Mouse (Mus musculus) adipocyte (in vitro differentiated cells): ENCODE measurements at regions not wholly inside any gene's neighbourhood (a gene's known extent, or its start where the extent isn't known, plus 50 kb on each side); places are given as distances from the start of the nearest gene placed in this dataset.

Source experiments
- DNase-seq: peaks from one replicate; pipeline ENCODE4 v3.0.0-alpha.2; 2016; ENCODE audit warnings: low spot score

DNA sequence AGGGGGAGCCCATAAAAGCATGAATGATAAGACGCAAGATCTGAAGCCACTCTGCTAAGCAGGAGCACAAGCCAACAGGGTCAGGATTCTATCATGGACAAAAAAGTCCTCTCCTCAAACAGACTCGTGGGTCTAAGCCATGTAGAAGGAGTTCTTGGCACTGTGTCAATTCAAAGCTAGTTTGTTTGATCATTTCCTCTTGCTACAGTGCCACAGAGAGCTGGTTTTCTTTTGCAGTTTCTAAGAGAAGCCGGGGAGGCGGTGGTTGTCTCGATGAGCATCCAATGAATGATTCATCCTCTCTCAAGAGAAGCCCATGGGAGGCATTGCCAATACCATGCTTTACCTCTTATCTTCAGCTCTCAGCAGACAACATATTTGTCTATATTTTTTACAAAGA is 284.6 kb upstream of the Noct start:
- DNase-seq = no peak

DNA sequence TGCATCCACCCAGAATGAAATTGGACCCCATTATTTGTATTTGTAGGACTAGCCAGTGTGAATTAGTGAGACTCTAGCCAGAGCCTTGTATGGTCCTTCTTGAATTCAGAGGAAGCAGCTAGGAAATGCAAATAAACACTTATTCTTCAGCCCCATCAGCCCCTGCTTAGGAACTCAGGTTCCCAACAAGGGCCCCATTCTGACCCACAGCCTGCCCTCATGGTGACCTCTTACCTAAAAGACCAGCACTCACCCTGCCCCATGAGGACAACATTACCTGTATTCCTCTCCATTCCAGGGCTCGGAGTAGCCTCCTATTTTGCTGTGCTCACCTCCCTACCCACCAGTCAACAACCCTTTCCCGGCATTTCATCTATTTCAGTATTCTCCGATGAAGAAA is 283.6 kb upstream of the Noct start:
- no peak for DNase-seq

DNA sequence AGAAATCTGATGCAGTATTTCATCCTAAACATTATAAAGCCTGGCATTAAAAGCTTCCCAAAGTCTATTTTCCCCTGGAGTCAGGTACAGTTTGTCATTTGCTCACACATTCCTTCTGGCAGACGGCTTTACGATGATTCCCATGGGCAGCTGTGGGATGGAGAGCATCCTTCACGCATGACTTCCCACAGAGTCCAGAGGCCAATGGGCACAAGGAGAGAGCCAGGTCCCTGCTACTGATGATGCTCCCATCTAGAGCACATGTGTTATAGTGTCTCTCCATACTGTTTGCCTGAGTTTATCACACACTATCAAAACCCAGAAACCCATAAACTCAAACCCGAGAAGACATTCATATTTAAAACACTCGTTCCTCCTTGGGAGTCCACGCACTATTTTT is 270.8 kb upstream of the Noct start:
- DNase-seq = no peak

DNA sequence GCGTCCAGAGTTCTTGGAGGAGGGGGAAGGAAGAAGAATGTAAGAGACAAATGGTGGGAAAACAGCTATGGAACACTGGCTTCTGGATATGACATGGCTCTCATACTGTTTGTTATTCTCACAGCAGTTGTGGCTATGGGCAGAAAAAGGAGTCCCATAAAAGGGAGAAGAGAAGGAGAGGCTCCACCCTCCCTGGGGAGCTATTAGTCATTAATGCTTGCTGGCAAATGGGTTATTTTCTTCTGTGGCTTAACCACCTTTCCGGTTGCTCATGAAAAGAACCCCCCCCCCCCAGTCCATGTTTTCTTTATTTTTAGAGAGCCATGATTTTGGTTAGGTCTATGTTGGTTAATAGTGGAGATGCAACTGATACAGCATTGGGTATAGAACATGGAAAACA is 253.9 kb upstream of the Noct start:
- no peak for DNase-seq

DNA sequence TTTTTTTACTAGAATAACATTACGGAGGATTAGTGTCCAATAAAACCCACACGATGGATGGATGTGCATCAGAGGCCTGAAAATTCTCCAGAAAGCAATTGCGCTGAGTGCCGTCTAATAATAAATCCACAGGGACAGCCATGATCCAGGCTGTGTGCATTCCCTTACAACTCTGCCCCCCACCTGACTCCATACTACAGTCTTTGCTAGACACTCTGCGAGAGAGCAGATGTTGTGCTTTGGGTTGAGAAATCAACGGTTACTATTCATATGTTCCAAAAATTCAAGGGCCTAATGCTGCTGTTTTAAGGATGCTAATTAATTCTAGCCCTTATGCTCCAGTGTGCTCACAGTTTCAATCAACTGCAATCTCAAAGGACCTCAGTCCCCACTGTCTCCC is 251.2 kb upstream of the Noct start:
- no peak for DNase-seq

DNA sequence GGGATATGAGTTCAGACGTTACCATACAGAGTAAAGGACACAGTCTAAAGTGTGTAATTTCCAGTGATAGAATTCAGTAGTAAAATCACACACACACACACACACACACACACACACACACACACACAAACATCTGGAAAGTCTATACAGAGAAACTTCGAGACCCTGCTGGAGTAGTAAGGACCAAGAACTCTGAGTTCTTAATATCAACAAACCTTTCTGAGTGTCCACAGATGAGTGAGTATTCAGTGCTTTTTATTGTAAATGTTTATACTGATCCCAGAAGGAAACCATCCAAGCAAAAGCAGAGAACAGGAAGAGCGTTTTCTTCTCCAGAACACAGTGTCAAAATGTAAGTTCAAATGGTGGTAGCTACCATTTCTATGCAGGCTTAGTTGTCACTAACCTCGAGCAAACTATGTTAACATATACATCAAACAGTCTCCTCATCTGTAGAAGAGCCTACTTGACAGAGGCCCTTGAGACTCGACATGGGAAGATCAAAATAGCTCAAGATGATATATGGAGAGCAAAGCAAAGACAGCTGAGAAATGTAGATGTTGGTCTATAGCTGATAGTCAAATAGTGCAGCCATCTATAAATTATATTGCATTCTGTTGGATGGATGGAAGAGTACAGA is 248.0 kb upstream of the Noct start:
- no peak for DNase-seq

DNA sequence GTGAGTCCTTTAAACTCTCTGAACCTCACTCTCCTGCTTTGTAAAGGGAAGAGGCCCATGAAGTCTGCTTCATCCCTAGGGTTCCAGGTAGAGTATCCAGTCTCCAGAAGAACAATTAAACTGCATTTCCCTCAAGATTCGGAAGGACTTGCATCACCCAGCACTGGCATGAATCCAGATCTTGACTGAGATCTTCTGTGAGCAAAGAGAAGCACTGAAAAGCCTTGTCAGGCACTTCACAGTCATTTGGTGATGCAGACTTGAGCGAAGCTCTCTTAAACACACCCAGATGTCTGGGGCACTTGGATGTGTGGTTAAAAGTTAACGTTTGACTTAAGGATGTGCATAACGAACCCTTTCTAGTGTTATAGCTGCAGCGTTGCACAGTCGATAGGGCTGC is 247.4 kb upstream of the Noct start:
- DNase-seq = no peak

DNA sequence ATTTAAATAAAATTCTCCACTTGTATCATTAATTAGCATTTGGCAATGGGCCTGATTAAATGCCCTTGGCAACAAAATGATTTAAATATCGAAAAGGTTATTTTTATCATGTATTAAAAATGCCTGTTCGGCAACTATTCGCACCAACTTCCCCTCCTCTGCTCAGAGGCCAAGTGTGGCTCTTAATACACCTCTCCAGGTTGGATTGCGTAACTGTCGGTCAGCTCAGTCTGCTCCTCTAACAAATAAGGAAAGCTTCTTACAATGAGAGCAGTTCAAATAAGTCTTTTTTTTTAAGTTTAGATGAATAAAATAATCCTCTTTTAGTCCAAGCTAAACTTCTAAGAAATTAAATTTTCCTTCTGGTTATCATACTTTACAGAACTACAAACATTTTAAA is 245.6 kb upstream of the Noct start:
- no peak for DNase-seq

DNA sequence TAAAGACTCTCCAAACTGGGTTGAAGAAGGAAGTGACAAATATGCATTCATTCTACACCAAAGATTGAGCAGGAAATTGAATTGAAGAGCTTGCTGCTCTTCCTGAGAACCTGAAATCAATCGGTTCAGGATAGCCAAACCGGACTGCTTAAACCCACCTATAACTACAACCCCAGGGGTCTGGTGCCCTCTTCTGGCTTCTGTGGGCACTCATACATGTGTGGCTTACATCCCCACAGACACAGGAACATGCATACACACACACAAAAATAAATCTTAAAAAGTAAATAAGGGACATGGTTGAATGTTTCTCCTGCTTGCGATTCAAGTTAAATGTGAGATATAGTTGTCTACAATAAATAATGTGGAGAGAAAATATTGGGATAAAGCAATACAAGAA is 244.7 kb upstream of the Noct start:
- DNase-seq = no peak

DNA sequence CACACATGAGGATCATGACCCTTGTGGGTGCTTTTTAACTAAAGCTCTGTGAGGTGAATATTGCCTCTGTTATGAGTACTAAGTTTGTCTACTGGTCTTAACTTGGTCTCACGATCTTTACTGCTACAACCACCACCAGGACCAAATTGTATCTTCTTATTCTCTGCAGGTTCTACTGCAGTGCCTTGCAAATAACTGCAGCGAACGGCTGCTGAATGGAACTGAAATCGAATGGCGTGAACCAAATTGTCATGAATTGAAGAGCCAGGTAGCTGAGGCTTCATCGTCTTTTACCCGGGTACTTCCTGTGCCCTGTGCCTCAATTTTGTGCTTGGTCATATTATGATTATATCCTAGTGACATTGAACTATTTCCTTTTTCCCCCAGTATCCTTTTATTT is 242.5 kb upstream of the Noct start:
- no peak for DNase-seq

DNA sequence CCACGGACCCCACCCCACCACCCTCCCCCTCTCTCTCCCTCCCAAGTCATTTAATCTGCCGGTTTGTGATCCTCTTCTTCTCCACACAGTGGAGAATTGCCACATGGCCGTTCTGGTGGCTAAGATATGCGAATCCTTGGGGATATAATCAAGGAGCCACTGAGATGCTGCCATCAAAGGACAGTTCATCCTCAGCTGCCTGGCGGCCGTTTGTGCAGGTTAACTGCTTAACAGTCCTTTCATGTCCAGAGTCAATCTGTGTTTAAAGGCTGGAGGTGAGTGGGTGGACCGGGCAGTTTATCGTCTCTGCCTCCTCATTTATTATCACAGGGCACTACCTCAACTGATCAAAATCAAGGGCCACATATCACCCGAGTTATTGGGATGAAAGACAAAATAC is 241.6 kb upstream of the Noct start:
- DNase-seq = no peak

DNA sequence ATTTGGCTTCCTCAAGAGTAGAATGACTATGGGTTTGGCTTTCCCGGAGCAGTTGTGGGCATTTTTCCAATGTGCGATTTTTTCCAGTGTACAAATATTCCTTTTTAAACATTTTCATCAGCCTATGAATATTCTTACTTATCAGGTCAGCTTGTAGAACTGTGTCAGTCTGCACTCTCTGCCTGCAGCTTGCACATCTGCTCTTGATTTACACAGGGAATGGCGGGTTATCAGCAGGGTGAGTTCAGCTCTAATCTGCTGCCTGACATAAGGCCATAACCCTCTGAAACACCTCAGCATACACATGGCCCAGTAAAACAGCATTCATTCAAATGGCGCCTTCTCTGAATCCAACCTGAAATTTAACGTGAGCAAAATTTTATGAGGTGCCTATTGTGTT is 241.1 kb upstream of the Noct start:
- peak; percentile 35 for DNase-seq

DNA sequence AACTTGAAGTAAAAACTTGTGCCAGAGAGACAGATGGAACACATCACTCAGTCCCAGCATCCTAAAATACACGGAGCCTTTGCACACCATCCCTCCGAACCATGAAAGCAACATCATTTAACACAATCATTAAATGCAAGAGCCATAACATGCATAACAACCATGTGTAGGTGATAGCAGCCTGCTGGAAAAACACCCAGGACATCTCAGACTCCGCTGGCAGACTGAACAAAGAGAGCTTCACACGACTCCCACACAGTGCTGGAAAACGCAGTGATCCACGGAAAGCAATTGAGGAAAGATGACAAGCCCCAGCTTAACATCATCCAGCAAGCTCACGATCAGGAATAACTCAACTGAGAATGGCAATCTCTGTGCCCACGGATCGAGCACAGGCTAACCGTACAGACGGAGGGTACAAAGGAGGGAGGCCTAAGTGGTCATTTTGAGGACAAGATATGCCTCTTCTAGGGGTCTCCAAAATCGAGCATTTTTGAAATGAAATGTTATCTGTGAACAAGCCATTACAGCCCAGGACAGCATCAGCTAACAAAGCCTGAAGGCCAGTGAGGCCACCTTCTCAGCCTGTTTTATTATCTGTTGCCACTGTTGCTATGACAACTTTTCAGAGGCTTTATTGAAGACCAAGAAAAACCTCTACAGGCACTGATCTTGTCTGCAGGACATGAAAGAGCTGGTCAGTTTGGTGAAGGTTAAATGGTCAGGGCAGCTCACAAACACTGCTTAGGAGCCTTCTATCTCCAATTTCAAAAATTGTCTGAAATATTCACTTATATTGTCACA is 240.1 kb upstream of the Noct start:
- DNase-seq = no peak

DNA sequence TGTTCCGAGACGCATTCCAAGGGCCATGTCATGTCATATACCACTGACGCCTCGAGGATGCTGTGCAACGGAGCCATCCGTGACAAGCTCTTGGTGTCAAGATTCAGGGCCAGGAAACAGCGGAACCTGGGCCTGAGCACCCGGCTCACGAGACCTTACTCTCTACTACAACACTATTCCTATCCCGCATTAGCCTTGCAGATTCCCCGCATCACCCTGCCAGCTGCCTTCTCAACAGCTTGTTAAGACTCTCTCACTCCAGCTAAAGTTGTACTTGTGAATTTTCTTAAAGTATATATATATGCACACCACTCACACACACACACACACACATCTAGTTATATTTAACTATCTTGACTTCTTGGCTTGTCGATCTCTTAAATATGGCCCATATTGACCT is 236.4 kb upstream of the Noct start:
- no peak for DNase-seq

DNA sequence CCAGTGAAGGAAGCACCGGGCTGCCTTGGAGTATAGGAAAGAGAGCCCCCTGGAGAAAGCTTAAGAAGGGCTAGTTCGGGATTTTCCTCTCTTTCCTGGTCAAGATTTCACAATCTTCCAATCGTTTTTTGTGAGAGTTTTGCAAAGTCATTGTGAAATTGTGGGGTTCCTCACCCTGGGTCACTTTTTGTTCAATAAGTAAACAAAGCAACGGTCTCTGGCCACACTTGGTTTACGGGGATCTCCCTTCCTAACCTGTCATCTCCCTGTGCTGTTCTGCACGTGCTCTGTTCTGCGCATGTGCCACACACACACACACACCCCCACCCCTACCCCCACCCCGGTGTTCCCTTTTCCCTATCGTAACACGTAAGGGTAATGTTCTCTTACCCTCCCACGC is 233.4 kb upstream of the Noct start:
- peak; percentile 62 for DNase-seq

DNA sequence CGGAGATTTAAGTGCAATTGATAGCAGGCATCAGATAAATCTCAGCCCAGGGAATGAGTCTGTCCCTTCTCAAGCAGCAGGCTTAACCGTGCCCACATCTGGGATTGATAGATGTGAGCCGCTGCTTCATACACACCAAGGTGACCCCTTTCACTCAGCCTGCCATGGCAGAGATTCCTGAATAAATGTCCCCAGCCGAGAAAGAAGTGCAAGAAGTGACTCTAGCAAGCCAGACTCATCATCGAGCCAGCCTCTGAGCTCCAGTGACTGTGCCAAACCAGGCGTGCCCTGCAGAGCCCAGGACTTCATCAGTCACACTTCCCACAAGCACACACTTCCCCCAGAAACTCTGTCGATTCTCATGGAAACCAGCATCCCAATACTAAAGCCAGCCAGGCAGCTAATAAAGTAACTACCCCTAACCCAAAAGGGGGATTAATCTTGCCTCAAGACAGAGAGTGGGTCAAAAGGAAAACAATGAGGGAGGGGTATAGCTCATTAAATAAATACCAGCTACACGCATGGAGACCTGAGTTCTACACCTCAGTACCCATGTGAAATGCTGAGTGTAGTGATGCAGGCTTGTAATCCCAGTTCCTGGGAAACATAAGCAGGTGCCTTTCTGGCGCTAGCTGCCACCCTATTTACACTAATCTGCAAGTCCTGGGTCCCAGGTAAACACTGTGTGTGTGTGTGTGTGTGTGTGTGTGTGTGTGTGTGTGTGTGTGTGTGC is 231.5 kb upstream of the Noct start:
- no peak for DNase-seq

DNA sequence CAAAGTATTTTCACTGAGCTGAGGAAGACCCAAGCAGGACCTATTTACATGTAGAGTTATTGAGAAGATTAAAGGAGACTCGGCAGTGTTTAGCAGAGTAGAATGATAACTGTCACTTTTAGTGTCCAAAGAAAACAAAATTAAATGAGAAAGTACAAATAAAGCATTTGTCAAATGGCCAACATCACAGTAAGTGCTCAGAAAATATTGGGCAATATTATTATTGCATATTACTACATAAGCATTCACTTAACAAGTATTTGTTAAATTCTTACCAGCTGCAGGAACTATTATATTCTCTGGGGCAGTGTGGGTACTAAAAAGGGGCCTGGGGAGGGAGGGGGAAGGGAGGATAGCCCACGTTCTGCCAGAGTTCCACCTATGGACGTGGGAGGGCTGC is 224.5 kb upstream of the Noct start:
- DNase-seq = peak; percentile 67

DNA sequence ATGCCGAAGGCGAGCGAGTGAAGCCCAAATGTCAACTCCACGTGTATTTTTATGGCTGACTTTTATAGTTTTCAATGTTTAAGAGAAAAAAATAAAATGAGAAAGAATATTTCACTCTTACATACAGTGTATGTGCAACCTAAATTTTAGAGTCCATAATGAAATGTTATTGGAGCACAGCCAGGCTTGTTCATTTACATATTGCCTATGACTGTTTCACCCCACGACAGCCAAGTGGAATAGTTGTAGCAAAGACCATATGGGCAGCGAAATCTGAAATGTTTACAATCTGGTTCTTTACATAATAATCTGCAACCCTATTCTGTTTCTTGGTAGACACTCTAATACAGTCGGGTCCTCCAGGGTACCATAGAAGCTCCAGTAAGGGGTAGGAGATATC is 223.3 kb upstream of the Noct start:
- DNase-seq = no peak

DNA sequence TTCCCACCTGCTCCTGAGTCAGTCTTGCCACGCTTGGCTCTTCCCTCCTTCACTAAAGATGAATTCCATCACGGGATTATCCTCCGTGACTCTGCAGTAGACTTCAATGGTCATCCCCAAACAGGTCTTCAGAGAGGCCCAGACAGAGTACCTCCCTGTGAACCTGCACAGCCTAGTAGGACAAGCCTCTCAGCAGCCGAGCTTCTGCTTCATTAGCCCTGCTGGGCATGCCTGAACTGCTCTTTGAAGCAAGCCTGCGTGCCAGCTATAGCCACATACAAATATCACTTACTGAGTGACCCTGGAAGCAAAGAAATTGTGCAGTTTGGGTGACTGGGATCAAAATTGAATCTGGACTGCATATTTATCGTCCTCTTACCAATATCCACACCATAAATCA is 221.6 kb upstream of the Noct start:
- no peak for DNase-seq

DNA sequence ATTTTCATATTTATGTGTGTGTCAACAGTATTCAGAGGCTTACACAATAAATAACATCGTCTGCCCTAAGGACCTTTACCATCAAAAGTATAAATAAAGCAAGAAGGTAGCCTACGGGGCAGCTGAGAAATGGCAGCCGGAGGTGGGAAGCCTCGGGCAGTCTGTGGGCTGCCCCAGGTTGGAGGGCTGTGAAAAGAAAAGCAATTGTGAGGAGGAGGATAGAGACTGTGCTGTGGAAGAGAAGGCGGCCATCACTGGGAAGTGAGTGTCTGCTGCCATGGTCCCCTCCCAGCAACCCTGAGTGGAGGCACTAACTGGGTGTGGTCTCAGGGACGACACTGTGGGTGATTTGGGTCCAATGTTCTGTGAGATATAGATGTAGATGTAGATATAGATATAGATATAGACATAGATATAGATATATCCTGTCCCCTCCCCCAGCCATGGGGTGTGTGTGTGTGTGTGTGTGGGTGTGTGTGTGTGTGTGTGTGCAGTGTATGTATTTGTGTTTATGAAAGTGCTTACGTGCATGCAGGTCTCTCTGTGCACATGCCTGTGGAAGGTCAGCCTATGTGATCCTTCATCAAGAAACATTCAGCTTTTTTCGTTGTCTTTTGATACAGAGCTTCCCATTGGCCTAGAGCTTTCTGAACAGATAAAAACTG is 220.6 kb upstream of the Noct start:
- no peak for DNase-seq

DNA sequence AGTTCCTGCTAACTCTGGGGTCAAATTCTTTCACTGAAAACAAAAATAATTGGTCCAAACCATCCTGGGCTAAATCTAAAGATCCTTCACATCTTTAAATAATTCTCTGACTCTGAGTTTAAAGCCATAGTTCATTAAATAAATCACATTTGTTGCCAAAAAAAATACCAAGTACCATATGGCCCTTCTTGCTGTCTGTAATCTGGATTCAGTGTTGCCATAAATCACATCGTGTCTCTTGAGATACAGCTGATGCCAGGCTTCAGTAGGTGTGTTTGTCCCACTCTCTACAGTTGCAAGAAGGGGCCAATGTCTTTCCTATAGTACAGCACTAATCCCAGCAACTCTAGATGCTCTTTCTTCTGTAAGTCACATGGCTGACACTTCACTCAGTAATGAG is 220.0 kb upstream of the Noct start:
- no peak for DNase-seq

DNA sequence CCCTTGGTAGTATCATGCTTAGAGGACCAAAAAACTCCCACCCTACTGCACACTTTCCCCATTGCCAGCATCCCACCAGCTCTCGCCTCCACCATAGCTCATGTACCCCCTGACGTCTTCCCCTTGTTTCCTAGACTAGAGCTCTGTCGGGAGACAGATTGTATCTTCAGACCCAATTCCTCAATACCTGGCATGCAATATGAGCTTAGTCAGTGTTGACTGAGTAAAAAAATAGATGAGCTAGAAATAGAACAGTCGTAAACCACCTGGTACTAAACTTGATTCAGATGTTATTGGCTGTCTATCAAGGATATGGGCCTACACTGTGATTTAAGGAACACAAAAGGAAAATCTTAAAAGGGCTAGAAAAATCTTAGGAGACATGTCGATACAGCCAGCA is 215.1 kb upstream of the Noct start:
- no peak for DNase-seq
